Mouse (Mus musculus): Measurements from ENCODE around the gene Gm4559. TPM values are rescaled to one million over a fixed set of nuclear protein-coding genes. Genes with fewer than 3 reads are reported as not detected.
"Not testable (repeated sequence)": the region's sequence is repeated elsewhere in the genome, so short reads cannot be mapped to it uniquely, and the experiment has no call there.

Gene Gm4559
- not detected in 2 replicates for polyA plus RNA-seq (2011; ENCODE audit: insufficient read depth, insufficient read length, low replicate concordance, missing spikeins)

GRCm38 (mm10) chr7:142274263-142274662, at the start of gene Gm4559:
TSS of gene Gm4559 (minus strand) at chr7:142274363.
- H3K4me1 ChIP-seq (ENCODE audit: control insufficient read depth, insufficient read depth, low read length); H3K27ac ChIP-seq (ENCODE audit: control insufficient read depth, insufficient read depth, low read depth, low read length, poor library complexity); H3K4me3 ChIP-seq (replicated peaks; ENCODE audit: control insufficient read depth, low read depth, low read length): not testable (repeated sequence)

GRCm38 (mm10) chr7:142323396-142324117, 49.4 kb upstream of the Gm4559 start:
- no peak overlapping the region for H3K4me3 ChIP-seq (replicated peaks; ENCODE audit: control insufficient read depth, low read depth, low read length)
- TF ChIP-seq POLR2A (IDR thresholded peaks at IDR 0.05; ENCODE audit: borderline replicate concordance, control insufficient read depth, low read depth, low read length) (no peak), CTCF (IDR thresholded peaks at IDR 0.05; ENCODE audit: control insufficient read depth, insufficient read depth, low read length) (no peak)
- H3K27ac ChIP-seq (ENCODE audit: control insufficient read depth, insufficient read depth, low read depth, low read length, poor library complexity), result no peak overlapping the region
- 70% methylated on average over 12 of the region's 12 CpGs for WGBS
- H3K4me1 ChIP-seq (ENCODE audit: control insufficient read depth, insufficient read depth, low read length), result no peaks in the 10 kb centered on the region

GRCm38 (mm10) chr7:142322641-142323040, 48.5 kb upstream of the Gm4559 start:
- Histone ChIP-seq H3K4me1 (ENCODE audit: control insufficient read depth, insufficient read depth, low read length) (no peaks in the 10 kb centered on the region), H3K4me3 (replicated peaks; ENCODE audit: control insufficient read depth, low read depth, low read length) (no peak overlapping the region), H3K27ac (ENCODE audit: control insufficient read depth, insufficient read depth, low read depth, low read length, poor library complexity) (no peak overlapping the region)
- WGBS, result 83% methylated on average over 6 of the region's 6 CpGs
- TF ChIP-seq POLR2A (IDR thresholded peaks at IDR 0.05; ENCODE audit: borderline replicate concordance, control insufficient read depth, low read depth, low read length) (no peak), CTCF (IDR thresholded peaks at IDR 0.05; ENCODE audit: control insufficient read depth, insufficient read depth, low read length) (no peak)

GRCm38 (mm10) chr7:142321637-142322306, 47.6 kb upstream of the Gm4559 start:
- 88% methylated on average over 7 of the region's 10 CpGs for WGBS
- H3K4me3 ChIP-seq (replicated peaks; ENCODE audit: control insufficient read depth, low read depth, low read length); H3K4me1 ChIP-seq (ENCODE audit: control insufficient read depth, insufficient read depth, low read length); H3K27ac ChIP-seq (ENCODE audit: control insufficient read depth, insufficient read depth, low read depth, low read length, poor library complexity): not testable (repeated sequence)

- Histone ChIP-seq H3K4me1 (ENCODE audit: control insufficient read depth, insufficient read depth, low read length) (no peaks in the 10 kb centered on the region), H3K27ac (ENCODE audit: control insufficient read depth, insufficient read depth, low read depth, low read length, poor library complexity) (no peak overlapping the region), H3K4me3 (replicated peaks; ENCODE audit: control insufficient read depth, low read depth, low read length) (no peak overlapping the region)
- 30% methylated on average over 2 of the region's 2 CpGs for WGBS
- TF ChIP-seq POLR2A (IDR thresholded peaks at IDR 0.05; ENCODE audit: borderline replicate concordance, control insufficient read depth, low read depth, low read length) (no peak), CTCF (IDR thresholded peaks at IDR 0.05; ENCODE audit: control insufficient read depth, insufficient read depth, low read length) (no peak)
Observed at GRCm38 (mm10) chr7:142320906-142321305, 46.7 kb upstream of the Gm4559 start.

GRCm38 (mm10) chr7:142319124-142319523, 45.0 kb upstream of the Gm4559 start:
- 84% methylated on average over 11 of the region's 11 CpGs for WGBS
- H3K27ac ChIP-seq (ENCODE audit: control insufficient read depth, insufficient read depth, low read depth, low read length, poor library complexity), result no peak overlapping the region

GRCm38 (mm10) chr7:142317216-142317615, 43.1 kb upstream of the Gm4559 start:
- TF ChIP-seq CTCF (IDR thresholded peaks at IDR 0.05; ENCODE audit: control insufficient read depth, insufficient read depth, low read length) (no peak), POLR2A (IDR thresholded peaks at IDR 0.05; ENCODE audit: borderline replicate concordance, control insufficient read depth, low read depth, low read length) (no peak)
- 60% methylated on average over 5 of the region's 5 CpGs for WGBS
- H3K27ac ChIP-seq (ENCODE audit: control insufficient read depth, insufficient read depth, low read depth, low read length, poor library complexity), result no peak overlapping the region
- H3K4me1 ChIP-seq (ENCODE audit: control insufficient read depth, insufficient read depth, low read length), result no peaks in the 10 kb centered on the region
- no peak overlapping the region for H3K4me3 ChIP-seq (replicated peaks; ENCODE audit: control insufficient read depth, low read depth, low read length)

More at GRCm38 (mm10) chr7:142319124-142319523, 45.0 kb upstream of the Gm4559 start:
- Histone ChIP-seq H3K4me3 (replicated peaks; ENCODE audit: control insufficient read depth, low read depth, low read length) (no peak overlapping the region), H3K4me1 (ENCODE audit: control insufficient read depth, insufficient read depth, low read length) (no peaks in the 10 kb centered on the region)
- TF ChIP-seq POLR2A (IDR thresholded peaks at IDR 0.05; ENCODE audit: borderline replicate concordance, control insufficient read depth, low read depth, low read length), result no peak
- TF ChIP-seq CTCF (IDR thresholded peaks at IDR 0.05; ENCODE audit: control insufficient read depth, insufficient read depth, low read length), result no peak

GRCm38 (mm10) chr7:142316558-142316957, 42.4 kb upstream of the Gm4559 start:
- TF ChIP-seq CTCF (IDR thresholded peaks at IDR 0.05; ENCODE audit: control insufficient read depth, insufficient read depth, low read length), result peak; percentile 46; the same call in 1 of the 2 replicates
- TF ChIP-seq POLR2A (IDR thresholded peaks at IDR 0.05; ENCODE audit: borderline replicate concordance, control insufficient read depth, low read depth, low read length), result no peak
- Histone ChIP-seq H3K4me3 (replicated peaks; ENCODE audit: control insufficient read depth, low read depth, low read length) (no peak overlapping the region), H3K4me1 (ENCODE audit: control insufficient read depth, insufficient read depth, low read length) (no peaks in the 10 kb centered on the region), H3K27ac (ENCODE audit: control insufficient read depth, insufficient read depth, low read depth, low read length, poor library complexity) (no peak overlapping the region)
- WGBS, result 48% methylated on average over 6 of the region's 6 CpGs
